Mouse (Mus musculus) olfactory bulb, adult 2 months (tissue): ENCODE results near the gene C1qtnf6.

Source experiments
- CTCF ChIP-seq: fragments of 200-500 bp; IDR thresholded peaks from 2 replicates; pipeline ENCODE4 v1.5.1; 2012; ENCODE audit warnings: low read depth, mild to moderate bottlenecking, low read length, moderate library complexity; ENCODE audit not compliant: insufficient read depth
- POLR2A ChIP-seq: fragments of 200-500 bp; IDR thresholded peaks from 2 replicates; pipeline ENCODE4 v1.6.1; 2012; ENCODE audit warnings: mild to moderate bottlenecking, low read depth, low read length, moderate library complexity; ENCODE audit not compliant: insufficient read depth

DNA sequence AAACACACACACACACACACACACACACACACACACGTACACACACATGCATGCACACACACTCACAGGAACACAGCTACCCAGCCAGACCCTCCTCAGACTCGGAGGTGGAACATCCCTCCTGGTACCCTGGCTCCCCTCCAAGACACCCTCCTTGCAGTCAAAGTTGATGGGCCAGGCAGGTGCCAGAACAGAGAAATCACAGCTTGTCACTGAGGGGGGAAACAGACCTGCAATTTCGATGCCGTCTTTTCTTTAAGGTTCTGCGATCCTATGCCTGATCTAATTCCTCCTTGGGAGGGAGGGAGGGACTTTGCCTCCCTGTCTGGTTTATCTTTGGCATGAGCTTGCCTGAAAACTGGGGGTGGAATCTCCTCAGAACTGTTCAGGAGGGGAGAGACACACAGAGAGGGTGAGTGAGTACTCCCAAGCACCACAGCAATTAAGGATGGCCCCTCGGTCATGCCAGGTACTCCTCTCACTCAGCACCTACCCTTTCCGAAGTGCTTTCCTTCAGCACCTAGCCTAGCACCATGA lies 11.6 kb upstream of the C1qtnf6 start:
- TF ChIP-seq CTCF (no peak), POLR2A (no peak)
